Comparison of ENCODE assay signal across 23 mouse cellular contexts in genomic region chrX:10883729-10884464, GRCm38 (mm10).
DNase-seq lines count a peak whose midpoint lies in the region; ATAC-seq and TF ChIP-seq lines count a peak whose summit lies in the region.
"Had no signal": no experiment of that assay in that cellular context is flagged by ENCODE, and none has a peak within 500 bp of the region (broad histone marks: within the 10 kb centered on the region; RNA-seq: fewer than 3 reads in every experiment).

No protein-coding gene starts in this region.

- no peak overlapping the region for H3K27ac ChIP-seq in forebrain, postnatal 0 days (ENCODE audit: low read depth, low read length)
- H3K27ac ChIP-seq in forebrain, embryonic 10.5 days, result no peak overlapping the region
- no peak overlapping the region; the same call in 1 of the 2 replicates for H3K27ac ChIP-seq in hindbrain, embryonic 12.5 days
- no peak overlapping the region for H3K27ac ChIP-seq in midbrain, embryonic 10.5 days (replicated peaks)
- 0 out of 2 replicates have a peak overlapping the region, but pooled peaks have one; percentile 4 for H3K27ac ChIP-seq in midbrain, postnatal 0 days (ENCODE audit: low read depth, low read length)
- no peak overlapping the region for H3K27ac ChIP-seq in heart, embryonic 11.5 days (ENCODE audit: low read depth, low read length)
- H3K27ac ChIP-seq: kidney, postnatal 0 days; layer of hippocampus, adult 2 months; limb, embryonic 10.5 days; stomach, embryonic 15.5 days had no signal

- peak; percentile 16 for DNase-seq in forebrain, postnatal 0 days
- DNase-seq in forebrain, embryonic 10.5 days (ENCODE audit: extremely low spot score, low spot score), result no peak
- DNase-seq in midbrain, embryonic 10.5 days (ENCODE audit: low spot score), result peak; percentile 11
- DNase-seq in midbrain, postnatal 0 days (ENCODE audit: low spot score), result peak; percentile 36
- no peak for DNase-seq in liver
- DNase-seq in layer of hippocampus, adult 8-10 months (ENCODE audit: low spot score in 2 of 2), result no peak
- DNase-seq: adrenal gland, postnatal 10 days; cerebellum, adult 11-12 months; cerebellum, postnatal 14 days; kidney, adult 11 months; lung, adult 18-20 months; right cerebral cortex, postnatal 14 days; thymus, adult 2 months had no signal

- no peak overlapping the region for H3K9ac ChIP-seq in forebrain, postnatal 0 days
- H3K9ac ChIP-seq in hindbrain, embryonic 12.5 days, result no peak overlapping the region
- no peak overlapping the region for H3K9ac ChIP-seq in midbrain, postnatal 0 days (replicated peaks; ENCODE audit: low read length, poor library complexity, severe bottlenecking)
- H3K9ac ChIP-seq in heart, embryonic 11.5 days (ENCODE audit: low read depth, low read length), result no peak overlapping the region
- H3K9ac ChIP-seq: stomach, embryonic 15.5 days had no signal

- H3K4me1 ChIP-seq in forebrain, postnatal 0 days (ENCODE audit: insufficient read depth), result no peaks in the 10 kb centered on the region
- peaks cover 12% of the 10 kb centered on the region for H3K4me1 ChIP-seq in forebrain, embryonic 10.5 days
- H3K4me1 ChIP-seq in hindbrain, embryonic 12.5 days, result no peaks in the 10 kb centered on the region
- H3K4me1 ChIP-seq in midbrain, embryonic 10.5 days, result peaks cover 5% of the 10 kb centered on the region; the same call in 1 of the 2 replicates
- no peaks in the 10 kb centered on the region for H3K4me1 ChIP-seq in midbrain, postnatal 0 days (ENCODE audit: insufficient read depth, low read length)
- H3K4me1 ChIP-seq in heart, embryonic 11.5 days (ENCODE audit: control insufficient read depth, insufficient read depth, low read length), result no peaks in the 10 kb centered on the region
- H3K4me1 ChIP-seq: megakaryocyte, embryonic 14.5 days; stomach, embryonic 15.5 days had no signal

- TF ChIP-seq CTCF in forebrain, postnatal 0 days (IDR thresholded peaks at IDR 0.05; ENCODE audit: low read depth), result no peak
- no peak for TF ChIP-seq CTCF in midbrain, postnatal 0 days (IDR thresholded peaks at IDR 0.05)

- no peaks in the 10 kb centered on the region for H3K36me3 ChIP-seq in forebrain, postnatal 0 days (ENCODE audit: insufficient read depth)
- H3K36me3 ChIP-seq in forebrain, embryonic 10.5 days (replicated peaks), result no peaks in the 10 kb centered on the region
- no peaks in the 10 kb centered on the region for H3K36me3 ChIP-seq in hindbrain, embryonic 12.5 days
- H3K36me3 ChIP-seq in midbrain, embryonic 10.5 days, result no peaks in the 10 kb centered on the region
- no peaks in the 10 kb centered on the region for H3K36me3 ChIP-seq in midbrain, postnatal 0 days (ENCODE audit: insufficient read depth, low read length)
- H3K36me3 ChIP-seq in heart, embryonic 11.5 days (ENCODE audit: control insufficient read depth, insufficient read depth, low read length), result no peaks in the 10 kb centered on the region
- H3K36me3 ChIP-seq: G1E; limb, embryonic 10.5 days; stomach, embryonic 15.5 days had no signal

- WGBS in forebrain, postnatal 0 days, result 48% methylated on average over 11 of the region's 11 CpGs
- 73% methylated on average over 11 of the region's 11 CpGs for WGBS in forebrain, embryonic 10.5 days
- 55% methylated on average over 11 of the region's 11 CpGs for WGBS in hindbrain, embryonic 12.5 days
- 71% methylated on average over 11 of the region's 11 CpGs for WGBS in midbrain, embryonic 10.5 days
- 39% methylated on average over 11 of the region's 11 CpGs for WGBS in midbrain, postnatal 0 days
- WGBS in heart, embryonic 11.5 days (ENCODE audit: insufficient replicate concordance), result 77% methylated on average over 11 of the region's 11 CpGs

- no peaks in the 10 kb centered on the region for H3K9me3 ChIP-seq in forebrain, postnatal 0 days (ENCODE audit: low read length)
- H3K9me3 ChIP-seq in forebrain, embryonic 10.5 days, result no peaks in the 10 kb centered on the region
- no peaks in the 10 kb centered on the region for H3K9me3 ChIP-seq in hindbrain, embryonic 12.5 days (replicated peaks)
- H3K9me3 ChIP-seq in midbrain, embryonic 10.5 days (replicated peaks), result no peaks in the 10 kb centered on the region
- H3K9me3 ChIP-seq in midbrain, postnatal 0 days (ENCODE audit: low read length), result no peaks in the 10 kb centered on the region
- H3K9me3 ChIP-seq in heart, embryonic 11.5 days (replicated peaks; ENCODE audit: control insufficient read depth, low read length), result no peaks in the 10 kb centered on the region
- H3K9me3 ChIP-seq: G1E; limb, embryonic 10.5 days; megakaryocyte, embryonic 14.5 days; stomach, embryonic 15.5 days had no signal

- no peaks in the 10 kb centered on the region for H3K27me3 ChIP-seq in forebrain, postnatal 0 days (ENCODE audit: insufficient read depth, low read length)
- H3K27me3 ChIP-seq in forebrain, embryonic 10.5 days (ENCODE audit: poor library complexity, severe bottlenecking), result no peaks in the 10 kb centered on the region
- H3K27me3 ChIP-seq in hindbrain, embryonic 12.5 days, result no peaks in the 10 kb centered on the region
- H3K27me3 ChIP-seq in midbrain, embryonic 10.5 days (ENCODE audit: low read depth, poor library complexity, severe bottlenecking), result peaks cover 5% of the 10 kb centered on the region; the same call in 1 of the 2 replicates
- H3K27me3 ChIP-seq in midbrain, postnatal 0 days (ENCODE audit: insufficient read depth, low read length), result no peaks in the 10 kb centered on the region
- H3K27me3 ChIP-seq in heart, embryonic 11.5 days (ENCODE audit: control insufficient read depth, insufficient read depth, low read length), result no peaks in the 10 kb centered on the region
- H3K27me3 ChIP-seq: stomach, embryonic 15.5 days had no signal

- peak; percentile 32; the same call in 1 of the 2 replicates for ATAC-seq in forebrain, postnatal 0 days
- ATAC-seq in hindbrain, embryonic 12.5 days (ENCODE audit: low FRiP score), result 0 out of 2 replicates have a peak, but pooled peaks have one; percentile 35
- peak; percentile 47; the same call in 1 of the 2 replicates for ATAC-seq in midbrain, postnatal 0 days (ENCODE audit: low FRiP score)
- no peak for ATAC-seq in heart, embryonic 11.5 days (replicated peaks; ENCODE audit: insufficient number of reproducible peaks, low FRiP score, low TSS enrichment)
- ATAC-seq: activated CD4-positive, CD25-positive, alpha-beta regulatory T cell, adult 4 months had no signal

- no peak overlapping the region for H3K4me3 ChIP-seq in forebrain, postnatal 0 days (ENCODE audit: low read depth, low read length)
- H3K4me3 ChIP-seq in forebrain, embryonic 10.5 days, result no peak overlapping the region
- no peak overlapping the region for H3K4me3 ChIP-seq in hindbrain, embryonic 12.5 days
- no peak overlapping the region for H3K4me3 ChIP-seq in midbrain, embryonic 10.5 days
- H3K4me3 ChIP-seq in midbrain, postnatal 0 days (ENCODE audit: low read depth, low read length), result no peak overlapping the region
- H3K4me3 ChIP-seq in heart, embryonic 11.5 days (ENCODE audit: low read depth, low read length), result no peak overlapping the region
- H3K4me3 ChIP-seq: layer of hippocampus, adult 2 months; limb, embryonic 10.5 days; megakaryocyte, embryonic 14.5 days; stomach, embryonic 15.5 days had no signal

- H3K4me2 ChIP-seq in forebrain, postnatal 0 days (ENCODE audit: low read depth), result no peak overlapping the region
- no peak overlapping the region for H3K4me2 ChIP-seq in hindbrain, embryonic 12.5 days (replicated peaks)
- no peak overlapping the region for H3K4me2 ChIP-seq in midbrain, postnatal 0 days (ENCODE audit: low read depth, low read length, poor library complexity, severe bottlenecking)
- H3K4me2 ChIP-seq in heart, embryonic 11.5 days, result no peak overlapping the region
- H3K4me2 ChIP-seq: liver, embryonic 11.5 days; stomach, embryonic 15.5 days had no signal

Comparison
In these comparisons a context has a peak if more than half of its experiments do, and no peak if none do; other contexts are left out.
1. DNase-seq: peak in forebrain, postnatal 0 days (single experiment), midbrain, embryonic 10.5 days (single experiment) and midbrain, postnatal 0 days (single experiment); none in forebrain, embryonic 10.5 days (single experiment), liver (single experiment) and layer of hippocampus, adult 8-10 months (0 of 2).